Mouse (Mus musculus) left cerebral cortex, adult 8-10 months (tissue): ENCODE results near the gene Rasgrp3. TPM values are rescaled to one million over a fixed set of nuclear protein-coding genes. Genes with fewer than 3 reads are reported as not detected.

ENCODE experiments used
- DNase-seq, 2 experiments: peaks; one replicate each; pipeline ENCODE4 v3.0.0; 2022; ENCODE audit warnings: low spot score in 2 of 2
- total RNA-seq, 4 experiments: library from RNA; stranded (reverse); gene quantifications; 2 replicates each; pipeline ENCODE4 v1.2.4; 2022

Gene Rasgrp3
- total RNA-seq, 4 experiments from 2014 or later, result 13.3 to 23.8 (median 18.6) TPM

DNA sequence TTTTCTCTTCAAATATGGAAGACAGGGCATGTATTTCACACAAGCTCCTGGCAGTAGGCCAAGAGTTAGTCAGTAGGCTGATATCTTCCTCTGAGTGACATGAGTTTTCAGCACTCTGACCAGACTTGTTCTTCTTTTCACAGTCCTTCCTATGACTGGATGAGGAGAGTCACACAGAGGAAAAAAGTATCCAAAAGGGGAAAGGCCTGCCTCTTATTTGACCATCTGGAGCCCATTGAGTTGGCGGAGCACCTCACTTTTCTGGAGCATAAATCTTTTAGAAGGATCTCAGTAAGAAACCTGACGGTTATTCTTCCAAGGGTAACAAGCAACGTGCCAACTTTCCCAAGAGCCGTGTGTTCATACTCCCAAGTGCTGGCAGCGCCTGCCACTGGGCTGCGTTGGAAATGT lies 62.5 kb downstream of the Rasgrp3 start:
- peak in 1 of 2 experiments; percentile 32 for DNase-seq

DNA sequence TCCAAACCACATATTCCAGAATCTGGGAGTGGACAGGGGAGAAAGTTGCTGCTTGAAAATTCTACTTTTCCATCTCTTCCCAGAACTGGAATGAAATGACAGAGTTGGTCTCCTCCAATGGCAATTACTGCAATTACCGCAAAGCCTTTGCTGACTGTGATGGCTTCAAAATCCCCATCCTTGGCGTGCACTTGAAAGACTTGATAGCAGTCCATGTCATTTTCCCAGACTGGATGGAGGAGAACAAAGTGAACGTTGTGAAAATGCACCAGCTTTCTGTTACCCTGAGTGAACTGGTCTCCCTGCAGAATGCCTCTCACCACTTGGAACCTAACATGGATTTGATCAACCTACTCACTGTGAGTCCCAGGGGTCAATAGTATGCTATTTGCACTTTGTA lies 67.3 kb downstream of the Rasgrp3 start:
- DNase-seq, result no peak

DNA sequence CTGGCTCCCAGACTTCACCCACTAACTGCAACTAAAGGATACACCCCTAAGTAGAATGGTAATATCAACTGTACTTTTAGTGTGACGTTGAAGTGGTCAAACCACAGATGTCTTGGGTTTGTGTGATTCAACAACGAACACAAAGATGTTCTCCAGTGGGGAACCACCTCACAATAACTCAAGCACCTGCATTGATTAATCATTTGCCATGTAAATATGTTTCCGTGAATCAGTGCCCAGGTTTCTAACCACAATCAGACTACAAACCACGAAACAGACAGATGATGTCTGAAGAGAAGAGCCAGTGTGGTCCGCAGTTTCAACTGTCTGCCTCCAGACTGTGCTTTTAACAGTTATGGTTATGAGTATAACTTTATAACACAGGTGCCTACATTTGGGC lies 69.4 kb downstream of the Rasgrp3 start:
- no peak for DNase-seq

DNA sequence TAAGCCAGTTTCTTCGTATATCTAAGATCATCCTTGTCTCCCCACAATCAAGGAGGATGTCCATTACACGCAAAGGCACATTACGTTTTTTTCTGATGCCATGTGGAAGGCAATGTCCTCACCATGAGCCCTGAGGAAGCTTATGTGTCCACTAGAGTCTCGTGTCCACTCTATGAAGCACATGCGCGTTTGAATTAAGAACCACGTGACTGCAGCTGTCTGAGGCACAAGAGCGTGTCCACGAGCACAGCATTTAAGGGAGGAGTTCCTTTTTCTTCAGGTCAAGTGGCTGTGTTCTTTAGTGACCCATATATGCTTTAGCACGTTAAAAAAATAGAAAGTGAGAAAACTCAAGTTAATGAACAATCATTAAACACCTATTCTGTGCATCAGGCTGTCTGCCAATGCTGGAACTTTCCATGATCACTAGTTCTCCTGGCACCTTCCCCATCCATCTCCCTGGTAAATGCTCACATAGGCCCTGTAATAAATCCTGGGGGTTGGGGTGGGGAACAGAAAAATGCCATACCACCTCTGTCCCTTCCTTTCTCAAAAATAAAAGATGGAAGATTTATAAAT lies 70.5 kb downstream of the Rasgrp3 start:
- no peak for DNase-seq

DNA sequence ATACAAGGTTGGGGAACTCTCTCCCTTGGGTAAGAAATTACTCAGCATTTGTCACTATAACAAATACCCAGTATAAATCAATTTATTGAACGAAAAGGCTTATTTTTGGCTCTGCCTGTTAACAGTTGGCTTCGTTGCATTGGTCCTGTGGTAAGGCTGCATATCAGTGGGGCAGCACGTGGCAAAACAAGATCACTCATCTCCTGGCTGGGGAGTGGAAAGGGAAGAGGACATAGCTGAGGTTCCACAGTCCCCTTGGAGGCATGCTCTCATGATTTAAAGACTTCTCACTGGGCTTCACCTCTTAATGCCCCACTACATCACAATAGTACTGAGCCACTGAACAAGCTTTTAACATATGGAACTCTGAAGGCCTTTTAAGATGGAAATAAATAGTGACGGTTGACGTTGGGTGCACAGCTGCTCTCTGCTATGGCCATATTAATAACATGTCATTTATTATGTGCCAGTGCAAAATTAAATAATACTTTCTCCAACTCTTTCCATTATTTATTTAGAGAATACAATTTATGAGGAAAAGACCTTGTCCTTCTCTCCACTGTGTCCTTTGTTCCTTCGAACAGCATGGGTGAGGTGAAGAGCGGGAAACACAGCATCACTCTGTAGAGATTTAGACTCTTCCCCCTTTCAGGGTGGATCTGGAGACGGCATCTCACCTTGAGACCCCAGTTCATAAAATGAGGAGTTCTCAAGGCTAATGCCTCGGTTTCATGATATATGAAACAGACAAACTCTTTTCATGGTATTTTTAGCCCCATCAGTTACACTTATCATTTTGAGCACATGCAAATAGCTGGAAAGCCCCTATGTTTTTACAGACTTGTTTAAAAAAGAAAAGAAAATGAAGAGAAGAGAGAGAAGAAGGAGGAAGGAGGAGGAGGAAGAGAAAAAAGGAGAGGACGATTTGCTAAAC lies 71.3 kb downstream of the Rasgrp3 start:
- no peak for DNase-seq

DNA sequence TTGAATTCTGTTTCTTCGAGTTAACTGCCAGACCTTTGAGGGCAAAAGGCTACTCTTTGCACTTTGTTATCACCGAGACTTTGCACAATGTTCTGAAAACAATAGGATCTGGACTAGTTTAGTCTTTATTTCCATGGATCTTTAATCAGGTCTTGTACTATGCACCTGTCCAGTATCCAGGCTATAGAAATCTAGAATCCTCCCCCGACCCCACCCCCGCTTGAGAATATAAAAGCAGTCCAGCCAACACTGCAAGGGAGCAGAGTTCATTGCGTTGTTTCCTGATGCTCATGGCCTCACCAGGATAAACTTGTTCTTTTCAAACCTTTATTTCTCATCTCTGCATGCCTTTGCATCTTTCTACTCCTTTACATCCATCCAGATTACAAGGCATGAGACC lies 73.6 kb downstream of the Rasgrp3 start:
- no peak for DNase-seq

DNA sequence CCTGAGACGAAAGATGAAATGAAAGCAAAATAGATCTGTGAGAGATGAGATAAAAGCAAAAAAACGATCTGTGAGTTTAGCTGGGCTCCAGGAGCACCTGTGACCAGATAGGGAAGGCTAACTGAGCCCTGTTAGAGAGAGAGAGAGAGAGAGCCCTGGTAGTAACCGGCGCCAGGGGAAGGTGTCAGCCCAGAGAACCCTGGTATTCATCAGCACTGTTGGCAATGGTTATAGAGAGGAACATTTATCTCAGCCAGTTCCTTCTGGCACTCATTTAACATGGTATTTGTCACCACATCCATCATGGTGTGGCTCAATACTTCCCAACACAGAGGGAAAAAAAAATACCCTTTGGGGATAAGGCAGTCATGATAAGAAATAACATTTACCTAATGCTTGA lies 80.9 kb downstream of the Rasgrp3 start:
- no peak for DNase-seq

DNA sequence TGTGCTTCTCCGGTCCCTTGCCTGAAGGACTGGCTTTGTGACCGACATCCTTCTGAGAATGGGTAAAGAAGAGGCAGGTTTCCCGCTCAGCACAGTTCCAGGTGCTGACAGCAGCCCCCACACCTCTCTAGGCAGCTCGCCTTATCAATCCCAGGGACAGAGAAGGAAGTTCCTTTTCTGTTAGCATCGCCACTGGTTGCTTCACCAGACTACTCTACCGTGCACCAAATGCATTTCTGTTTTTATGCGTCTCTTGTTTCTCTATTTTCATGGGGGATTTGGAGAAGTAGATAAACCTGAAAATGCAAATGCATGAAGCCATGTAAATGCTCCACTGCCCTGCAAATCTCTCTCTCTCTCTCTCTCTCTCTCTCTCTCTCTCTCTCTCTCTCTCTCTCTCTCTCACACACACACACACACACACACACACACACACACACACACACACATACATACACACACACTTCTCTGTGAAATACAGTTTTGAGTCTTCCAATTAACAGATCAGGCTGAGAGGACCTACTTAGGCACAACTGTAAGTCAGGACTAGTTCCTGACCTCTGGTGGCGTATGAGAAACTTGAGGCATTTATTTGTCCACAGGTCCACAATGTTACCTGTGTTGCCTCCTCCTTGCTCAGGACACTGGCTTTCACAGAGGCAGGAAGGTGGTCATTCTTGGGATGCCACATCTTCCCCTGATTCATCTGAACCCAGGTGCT lies 82.6 kb downstream of the Rasgrp3 start:
- no peak for DNase-seq

DNA sequence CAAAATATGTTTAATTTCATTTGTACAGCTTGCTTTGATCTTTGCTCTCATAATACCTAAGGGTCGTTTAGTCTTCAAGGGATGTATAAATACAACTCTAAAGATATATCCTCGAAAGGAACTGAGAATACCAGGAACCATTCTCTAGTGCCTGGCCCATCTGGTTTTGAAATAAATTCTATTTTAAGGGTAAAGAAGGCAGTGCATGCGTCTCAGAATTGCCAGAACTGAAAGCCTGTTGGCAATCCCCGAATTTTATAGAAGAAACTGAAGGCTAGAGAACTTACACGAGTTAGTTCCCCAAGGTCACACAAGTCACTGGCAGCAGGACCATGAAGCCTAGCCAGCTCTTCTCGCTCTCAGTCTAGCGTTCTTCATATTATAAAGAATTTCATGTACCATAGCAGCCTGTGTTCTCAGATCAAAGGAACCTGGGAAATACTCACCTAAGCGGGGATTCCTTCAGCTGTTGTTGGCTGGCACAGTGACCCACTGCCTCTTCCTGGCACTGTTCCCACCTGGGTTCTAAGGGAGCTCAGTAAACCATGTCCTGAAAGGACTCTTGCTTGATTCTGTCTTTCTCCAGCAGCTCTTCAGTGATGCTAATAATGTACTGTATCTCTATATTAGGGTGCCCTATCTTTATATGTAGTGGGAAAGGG lies 83.7 kb downstream of the Rasgrp3 start:
- DNase-seq, result no peak

DNA sequence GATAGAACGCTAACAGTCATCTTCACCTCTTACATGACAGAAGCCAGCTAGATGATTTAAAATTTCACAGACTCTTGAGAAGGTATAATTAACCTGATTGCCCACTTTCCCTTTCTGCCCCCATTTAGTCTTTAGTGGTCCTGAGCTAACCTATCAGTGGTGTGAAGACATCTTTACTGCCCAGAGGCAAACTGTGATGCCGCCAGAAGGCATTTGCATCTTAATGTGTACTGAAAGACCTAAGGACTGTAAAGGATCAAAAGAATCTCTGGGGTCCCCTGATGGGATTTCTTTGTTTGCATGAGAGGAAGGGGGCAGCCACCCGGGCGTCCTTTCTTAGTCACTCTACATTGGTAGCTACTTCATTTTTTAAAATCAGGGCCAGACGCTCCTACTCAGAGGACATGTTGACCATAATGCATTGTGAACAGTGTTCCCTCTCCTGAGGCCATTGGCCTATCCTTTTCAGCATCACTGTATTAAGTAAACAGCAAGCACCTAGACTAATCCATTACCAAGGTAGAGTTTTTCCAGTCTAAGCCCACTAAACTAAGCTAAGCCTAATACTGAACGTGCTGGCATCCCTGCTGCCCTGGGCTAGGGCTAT lies 85.6 kb downstream of the Rasgrp3 start:
- no peak for DNase-seq

DNA sequence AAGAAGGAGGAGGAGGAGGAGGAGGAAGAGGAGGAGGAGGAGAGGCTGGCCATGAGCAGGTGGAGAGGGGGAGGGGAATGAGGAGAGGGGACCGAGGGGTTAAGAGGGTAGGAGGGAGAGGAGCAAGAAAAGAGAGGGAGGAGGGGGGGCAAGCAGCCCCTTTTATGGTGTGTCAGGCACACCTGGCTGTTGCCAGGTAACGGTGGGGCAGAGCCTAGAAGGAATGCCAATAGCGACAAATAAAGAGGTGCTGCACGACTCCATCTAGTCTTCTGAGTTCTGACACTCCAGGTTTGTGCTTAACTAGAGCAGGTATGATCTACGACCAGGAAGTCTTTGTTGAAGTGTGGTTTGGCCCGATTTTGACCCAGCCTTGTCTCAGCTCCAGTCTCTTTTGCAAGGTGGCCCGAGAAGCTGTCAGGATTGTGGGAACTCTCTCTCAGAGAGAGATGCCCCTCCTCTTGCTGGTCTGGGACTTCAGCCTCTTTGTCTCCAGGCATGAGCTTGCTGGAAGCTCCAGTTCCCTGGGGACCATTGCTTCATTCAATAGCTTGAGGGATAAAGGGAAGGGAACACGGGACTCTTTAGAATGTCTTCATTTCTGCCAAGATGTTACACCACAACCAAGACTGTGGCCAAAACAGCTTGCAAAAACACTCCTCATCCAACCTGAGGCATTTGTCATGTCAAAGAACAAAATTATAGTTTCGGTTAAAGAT lies 86.8 kb downstream of the Rasgrp3 start:
- DNase-seq, result no peak

DNA sequence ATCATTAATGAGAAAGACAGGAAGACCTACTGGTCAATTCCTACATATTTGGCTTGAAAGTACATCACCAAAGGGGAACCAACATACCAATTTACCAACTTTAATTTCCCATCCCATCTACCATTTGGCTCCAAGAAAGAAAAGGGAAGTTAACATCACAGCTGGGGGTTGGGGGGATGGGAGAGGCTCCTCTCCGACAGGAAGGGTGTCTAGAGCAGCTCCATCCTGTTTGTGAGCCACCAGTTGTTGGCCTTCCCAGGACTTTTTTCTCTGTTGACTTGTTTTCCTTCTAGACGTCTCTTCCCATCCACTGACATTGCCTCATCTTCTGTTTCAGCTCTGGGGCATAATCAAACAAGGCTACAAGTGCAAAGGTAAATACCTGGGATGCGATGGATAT lies 88.1 kb downstream of the Rasgrp3 start:
- no peak for DNase-seq

DNA sequence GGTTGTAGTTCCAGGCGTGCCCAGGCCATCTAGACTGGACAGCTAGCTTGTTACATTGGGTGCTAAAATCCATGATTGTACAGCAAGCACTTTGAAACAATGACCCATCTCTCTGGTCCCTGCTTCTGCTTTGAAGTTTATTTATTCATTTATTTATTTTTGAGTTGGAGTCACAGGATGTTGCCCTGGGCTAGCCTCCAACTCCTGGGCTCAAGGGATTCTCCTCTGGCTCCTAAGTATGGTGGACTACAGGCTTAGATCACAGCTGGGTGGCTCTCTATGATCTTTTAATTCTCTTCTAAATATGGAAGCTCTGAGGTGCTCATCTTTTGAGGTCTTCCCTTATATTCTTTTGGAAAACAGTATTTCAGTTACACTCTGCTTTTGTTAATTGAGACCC lies 90.7 kb downstream of the Rasgrp3 start:
- no peak for DNase-seq

DNA sequence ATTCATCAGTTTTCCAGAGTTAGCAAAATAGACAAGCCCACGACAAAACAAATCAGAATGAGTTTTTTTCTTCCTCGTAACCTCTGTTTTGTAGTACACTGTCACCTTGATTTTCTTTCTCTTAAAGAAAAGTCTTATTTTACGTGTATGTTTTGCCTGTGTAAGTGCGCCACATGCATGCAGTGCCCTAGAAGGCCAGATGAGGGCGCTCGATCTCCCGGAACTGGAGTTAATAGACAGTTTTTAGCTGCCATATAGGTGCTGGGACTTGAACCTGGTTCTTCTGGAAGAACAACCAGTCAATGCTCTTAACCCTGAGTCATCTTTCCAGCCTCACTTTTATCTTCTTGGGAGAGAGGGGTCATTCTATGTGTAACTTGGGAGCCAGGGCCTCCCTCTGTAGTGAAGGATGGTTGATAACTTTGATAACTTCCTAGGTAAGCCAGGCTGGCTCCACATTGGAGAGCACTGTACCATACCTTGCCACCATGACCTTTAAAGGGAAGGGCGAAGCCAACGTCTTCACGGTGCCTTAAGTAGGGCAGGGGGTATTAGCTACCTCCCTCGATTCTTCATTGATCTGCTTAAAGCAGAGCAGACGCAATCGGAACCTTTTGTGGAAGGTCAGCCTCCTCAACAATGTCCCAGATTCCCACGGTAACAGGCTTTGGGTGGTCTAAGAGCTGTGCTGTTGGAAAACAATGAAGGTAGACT lies 93.7 kb downstream of the Rasgrp3 start:
- DNase-seq, result no peak

DNA sequence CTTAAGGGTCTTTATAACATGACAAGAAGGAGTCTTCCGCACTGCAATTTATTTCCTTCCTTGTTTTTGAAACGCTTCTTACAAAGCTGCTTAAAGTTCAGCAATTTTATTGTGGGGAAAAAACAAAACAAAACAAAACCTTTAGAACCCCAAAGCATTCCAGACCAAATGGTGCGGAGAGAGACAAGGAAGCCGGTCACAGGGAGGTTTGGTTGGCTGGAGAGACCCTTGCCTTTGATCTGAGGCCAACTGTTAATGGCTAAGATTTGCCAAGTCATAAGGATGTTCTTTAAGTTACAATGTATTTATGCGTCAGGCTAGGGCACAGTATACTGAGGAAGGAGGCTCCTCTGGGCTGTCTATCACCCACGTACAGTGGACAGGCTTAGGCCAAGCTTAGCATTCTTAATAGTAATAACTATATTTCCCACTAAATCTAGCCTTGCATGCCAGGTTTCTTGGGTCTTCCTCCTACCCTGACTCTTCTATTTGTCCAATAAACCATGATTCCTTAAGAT lies 96.8 kb downstream of the Rasgrp3 start:
- DNase-seq, result no peak

DNA sequence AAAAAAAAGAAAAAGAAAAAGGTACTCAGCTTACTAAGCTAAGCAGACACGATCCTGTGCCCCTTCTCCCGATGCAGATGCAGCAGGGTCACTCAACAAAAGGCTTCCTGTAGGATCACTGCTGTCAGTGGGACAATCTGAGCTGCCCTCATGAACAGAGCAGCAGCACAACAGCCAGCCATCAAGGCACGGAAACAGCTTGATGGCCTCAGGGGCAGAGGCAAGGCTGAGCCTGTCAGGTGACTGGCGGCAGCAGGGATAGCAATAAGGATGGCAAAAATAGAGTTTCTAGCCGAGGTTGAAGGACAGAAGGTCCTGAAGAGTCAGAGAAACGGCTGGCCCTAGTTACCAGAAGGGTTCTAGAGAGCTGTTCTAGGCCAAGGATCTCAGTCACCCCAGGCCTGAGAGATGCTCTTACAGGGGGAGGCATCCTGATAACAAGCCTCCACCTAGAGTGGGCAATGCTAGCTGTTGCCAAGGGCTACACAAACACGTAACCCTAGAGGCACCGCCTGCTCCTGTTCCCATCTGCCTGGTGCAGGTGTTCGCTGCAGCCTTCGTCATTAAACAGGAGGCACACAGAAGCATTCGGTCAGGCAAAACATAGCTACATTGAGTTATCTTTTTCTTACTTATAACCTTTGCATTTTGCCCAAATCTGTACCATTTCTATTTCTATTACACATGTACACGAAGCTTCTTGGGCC lies 98.8 kb downstream of the Rasgrp3 start:
- no peak for DNase-seq

DNA sequence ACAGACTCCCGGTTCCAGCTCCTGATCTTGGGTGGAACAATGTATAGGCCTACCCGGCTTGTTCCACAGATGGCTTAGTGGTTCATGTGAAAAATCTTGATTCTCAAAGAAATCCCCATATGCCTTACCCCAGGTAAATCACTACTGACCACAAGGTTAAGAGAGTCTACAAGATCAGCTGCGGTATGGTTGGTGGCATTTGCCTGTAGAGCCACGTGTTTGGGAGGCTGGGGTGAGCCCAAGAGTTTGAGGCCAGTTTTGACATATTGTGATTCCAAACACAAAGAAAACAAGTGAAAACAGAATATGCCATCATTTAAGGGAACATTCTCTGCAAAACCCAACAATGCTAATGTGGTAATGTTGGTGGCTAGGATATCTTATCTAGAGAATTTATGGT lies 99.9 kb downstream of the Rasgrp3 start:
- no peak for DNase-seq

DNA sequence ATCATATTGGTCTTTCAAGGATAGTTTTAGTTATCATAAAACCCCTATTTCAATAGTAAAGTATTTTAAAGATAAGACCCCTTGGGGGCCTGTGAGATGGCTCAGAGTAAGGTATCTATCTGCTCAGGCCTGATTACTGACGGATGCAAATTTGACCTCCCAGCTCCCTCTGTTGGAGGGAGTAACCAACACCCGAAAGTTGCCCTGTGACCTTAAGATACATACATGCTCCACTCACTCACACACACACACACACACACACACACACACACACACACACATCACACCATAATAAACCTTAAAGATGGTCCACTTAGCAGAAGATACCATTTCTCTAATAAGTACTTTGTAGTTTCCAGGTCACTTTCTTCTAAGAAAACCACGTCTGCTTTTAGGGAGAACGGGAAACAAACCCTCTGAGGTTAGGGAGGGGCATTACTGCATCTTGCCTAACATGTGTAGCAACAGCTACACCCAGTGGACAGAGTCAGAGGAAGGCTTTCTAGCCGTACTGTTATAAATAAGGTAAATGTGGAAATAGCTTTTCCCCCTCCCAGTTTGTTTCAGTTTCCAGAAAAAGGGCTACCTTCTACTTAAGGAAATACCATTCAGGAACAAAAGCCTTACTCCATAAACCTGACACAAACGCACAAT lies 100.8 kb downstream of the Rasgrp3 start:
- DNase-seq, result no peak

DNA sequence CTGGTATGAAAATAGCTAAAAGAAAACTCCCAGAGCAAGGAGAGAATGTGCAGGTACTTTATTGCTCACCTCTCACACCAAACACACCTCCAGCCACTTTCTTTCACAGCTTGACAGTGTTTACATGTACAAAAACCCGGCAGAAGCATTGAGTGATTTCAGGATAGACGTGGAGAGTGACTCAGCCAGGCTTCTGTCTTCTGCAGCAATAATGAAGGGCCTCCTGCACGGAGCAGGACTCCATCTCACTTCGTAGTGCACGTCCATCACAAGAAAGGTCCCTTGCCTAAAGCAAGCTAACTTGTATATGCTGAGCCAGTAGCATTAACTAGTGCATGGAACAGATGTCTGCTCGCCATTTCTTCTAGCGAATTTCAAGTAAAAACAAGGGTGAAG lies 101.4 kb downstream of the Rasgrp3 start:
- no peak for DNase-seq
